Mouse (Mus musculus): Measurements from ENCODE around the gene Aox3.

DNA sequence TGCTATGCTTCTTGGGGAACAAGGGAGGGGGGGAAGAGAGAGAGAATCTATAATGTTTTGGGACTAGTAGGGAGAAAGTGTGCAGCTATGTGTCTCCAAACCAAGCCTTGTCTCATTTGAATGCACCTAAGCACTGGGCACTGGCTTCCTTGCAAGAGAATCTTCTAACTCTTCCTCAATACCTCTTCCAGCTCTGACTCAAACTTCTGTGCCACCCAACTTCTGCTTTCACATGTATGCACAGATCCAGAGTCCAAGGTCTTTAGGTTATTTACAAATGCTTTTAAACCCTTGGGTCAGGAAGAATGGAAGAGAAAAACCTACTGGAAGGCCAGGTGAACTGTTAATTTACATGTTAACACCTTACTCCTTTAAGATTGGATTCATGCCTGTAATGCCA is 511 bp downstream of the Aox3 start:
- TF ChIP-seq TBP (conservative IDR thresholded peaks at IDR 0.05; ENCODE audit: low read depth, low read length) (no peak), CTCF (conservative IDR thresholded peaks at IDR 0.05 in 1 of 2, IDR thresholded peaks at IDR 0.05 in 1 of 2; ENCODE audit: low read depth in 2 of 2, low read length in 2 of 2) (no peak), ZNF384 (IDR thresholded peaks at IDR 0.05; ENCODE audit: low read depth, low read length) (no peak), USF1 (IDR thresholded peaks at IDR 0.05; ENCODE audit: low read depth, low read length) (no peak)

All from CH12.LX (cell line).